Mouse (Mus musculus): ENCODE measurements around the gene Ankrd53. TPM values are rescaled to one million over a fixed set of nuclear protein-coding genes. Genes with fewer than 3 reads are reported as not detected.

Ankrd53 gene
- polyA plus RNA-seq, 1 experiment from 2014 or later, result not detected

DNA sequence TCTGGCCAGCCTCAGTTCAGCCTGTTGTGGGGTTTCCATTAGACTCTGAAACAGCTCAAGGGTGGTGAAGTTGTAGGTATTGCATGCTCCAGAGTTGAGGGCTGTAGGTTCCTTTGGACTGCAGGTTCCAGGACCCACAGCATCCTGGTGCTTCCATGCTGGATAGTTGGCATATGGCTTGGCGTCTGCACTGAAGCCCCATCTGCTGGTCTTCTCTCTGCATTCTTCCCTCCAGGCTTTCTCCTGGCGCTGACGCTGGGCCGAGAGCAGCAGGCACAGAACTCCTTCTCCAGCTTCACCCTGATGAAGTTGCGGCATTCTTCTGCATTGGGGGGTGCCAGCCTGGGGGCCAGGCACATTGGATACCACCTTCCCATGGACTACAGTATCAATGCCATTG, 39.6 kb downstream of the Ankrd53 start:
- no peaks in the 10 kb centered on the region for H3K9me3 ChIP-seq (ENCODE audit: control insufficient read depth, low read length)
- no peak overlapping the region for H3K9ac ChIP-seq
- peaks cover 59% of the 10 kb centered on the region for H3K36me3 ChIP-seq (replicated peaks; ENCODE audit: control insufficient read depth, insufficient read depth)
- 0 out of 2 replicates have a peak, but pooled peaks cover 1% of the 10 kb centered on the region for H3K4me1 ChIP-seq (replicated peaks; ENCODE audit: control insufficient read depth, insufficient read depth, low read length)
- no peak overlapping the region for H3K4me3 ChIP-seq (replicated peaks; ENCODE audit: low read length)
- 93% methylated on average over 5 of the region's 5 CpGs for WGBS
- H3K27me3 ChIP-seq (ENCODE audit: control insufficient read depth, insufficient read depth, low read length), result no peaks in the 10 kb centered on the region
- DNase-seq (ENCODE audit: low spot score), result no peak
- no peak overlapping the region for H3K27ac ChIP-seq
- ATAC-seq (ENCODE audit: low FRiP score), result no peak
- no peak overlapping the region for H3K4me2 ChIP-seq (replicated peaks)

GRCm38 (mm10) chr6:83802846-83803245, 40.4 kb downstream of the Ankrd53 start:
- WGBS, result 87% methylated on average over 3 of the region's 3 CpGs
- H3K4me1 ChIP-seq (replicated peaks; ENCODE audit: control insufficient read depth, insufficient read depth, low read length), result no peaks in the 10 kb centered on the region
- peaks cover 63% of the 10 kb centered on the region for H3K36me3 ChIP-seq (replicated peaks; ENCODE audit: control insufficient read depth, insufficient read depth)
- no peak overlapping the region for H3K27ac ChIP-seq
- no peak overlapping the region for H3K9ac ChIP-seq
- no peaks in the 10 kb centered on the region for H3K9me3 ChIP-seq (ENCODE audit: control insufficient read depth, low read length)
- no peak for DNase-seq (ENCODE audit: low spot score)
- H3K4me3 ChIP-seq (replicated peaks; ENCODE audit: low read length), result no peak overlapping the region
- no peak for ATAC-seq (ENCODE audit: low FRiP score)
- H3K27me3 ChIP-seq (ENCODE audit: control insufficient read depth, insufficient read depth, low read length), result no peaks in the 10 kb centered on the region
- no peak overlapping the region for H3K4me2 ChIP-seq (replicated peaks)

DNA sequence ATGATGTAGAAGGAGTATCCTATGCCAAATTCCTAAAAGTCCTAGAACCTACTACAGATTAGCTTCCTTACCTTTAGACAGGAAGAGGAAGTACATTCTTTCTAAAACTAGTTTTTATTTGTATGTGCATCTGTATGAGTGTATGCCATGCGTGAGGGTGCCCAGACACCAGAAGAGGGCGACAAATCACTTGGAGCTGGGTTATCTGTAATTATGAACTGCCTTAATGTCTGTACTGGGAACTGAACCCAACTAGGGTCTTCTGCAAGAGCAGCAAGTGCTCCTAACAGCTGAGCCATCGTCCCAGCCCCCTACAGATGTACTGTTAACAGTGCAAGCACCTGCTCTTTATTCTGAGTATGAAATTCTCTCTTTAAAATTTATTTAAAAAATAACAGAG, 53.4 kb downstream of the Ankrd53 start:
- Histone ChIP-seq H3K27me3 (ENCODE audit: control insufficient read depth, insufficient read depth, low read length) (no peaks in the 10 kb centered on the region), H3K4me1 (replicated peaks; ENCODE audit: control insufficient read depth, insufficient read depth, low read length) (no peaks in the 10 kb centered on the region), H3K27ac (no peak overlapping the region), H3K9ac (no peak overlapping the region), H3K36me3 (replicated peaks; ENCODE audit: control insufficient read depth, insufficient read depth) (peaks cover 22% of the 10 kb centered on the region), H3K4me3 (replicated peaks; ENCODE audit: low read length) (no peak overlapping the region), H3K4me2 (replicated peaks) (no peak overlapping the region), H3K9me3 (ENCODE audit: control insufficient read depth, low read length) (0 out of 2 replicates have a peak, but pooled peaks cover 6% of the 10 kb centered on the region)
- ATAC-seq (ENCODE audit: low FRiP score), result no peak
- no peak for DNase-seq (ENCODE audit: low spot score)
- WGBS, result 97% methylated on average over 3 of the region's 3 CpGs

Other genes starting within 250 kb of the Ankrd53 start
- gene Actg2, start 226.4 kb upstream of the Ankrd53 start, polyA plus RNA-seq (2014; fragmentation: Nextera tagmentation; extraction: Ambion mirVana), result 2.6 and 3.3 TPM in 2 replicates
- gene Stambp, start 189.9 kb upstream of the Ankrd53 start, polyA plus RNA-seq (2014; fragmentation: Nextera tagmentation; extraction: Ambion mirVana), result 59.4 and 63.6 TPM in 2 replicates
- not detected in 2 replicates for gene Clec4f, start 106.5 kb upstream of the Ankrd53 start, polyA plus RNA-seq (2014; fragmentation: Nextera tagmentation; extraction: Ambion mirVana)
- not detected in 2 replicates for gene Cd207, start 84.8 kb upstream of the Ankrd53 start, polyA plus RNA-seq (2014; fragmentation: Nextera tagmentation; extraction: Ambion mirVana)
- not detected in 2 replicates for gene Vax2, start 51.4 kb upstream of the Ankrd53 start, polyA plus RNA-seq (2014; fragmentation: Nextera tagmentation; extraction: Ambion mirVana)
- gene Atp6v1b1, start 19.7 kb upstream of the Ankrd53 start, polyA plus RNA-seq (2014; fragmentation: Nextera tagmentation; extraction: Ambion mirVana), result not detected in 2 replicates
- gene Tex261, start 13.2 kb downstream of the Ankrd53 start, polyA plus RNA-seq (2014; fragmentation: Nextera tagmentation; extraction: Ambion mirVana), result 49.2 and 58.4 TPM in 2 replicates
- 89.7 and 98.1 TPM in 2 replicates for gene Nagk, start 32.3 kb downstream of the Ankrd53 start, polyA plus RNA-seq (2014; fragmentation: Nextera tagmentation; extraction: Ambion mirVana)
- 22.1 and 28.3 TPM in 2 replicates for gene Paip2b, start 69.1 kb downstream of the Ankrd53 start, polyA plus RNA-seq (2014; fragmentation: Nextera tagmentation; extraction: Ambion mirVana)
- 96.5 and 97.4 TPM in 2 replicates for gene Zfp638, start 104.5 kb downstream of the Ankrd53 start, polyA plus RNA-seq (2014; fragmentation: Nextera tagmentation; extraction: Ambion mirVana)
- gene Dysf, start 245.9 kb downstream of the Ankrd53 start, polyA plus RNA-seq (2014; fragmentation: Nextera tagmentation; extraction: Ambion mirVana), result 3.3 TPM in 2 replicates

Measured in hindbrain, embryonic 14.5 days (tissue).